Comparison of ENCODE assay signal across 21 mouse cellular contexts in the genomic region with DNA sequence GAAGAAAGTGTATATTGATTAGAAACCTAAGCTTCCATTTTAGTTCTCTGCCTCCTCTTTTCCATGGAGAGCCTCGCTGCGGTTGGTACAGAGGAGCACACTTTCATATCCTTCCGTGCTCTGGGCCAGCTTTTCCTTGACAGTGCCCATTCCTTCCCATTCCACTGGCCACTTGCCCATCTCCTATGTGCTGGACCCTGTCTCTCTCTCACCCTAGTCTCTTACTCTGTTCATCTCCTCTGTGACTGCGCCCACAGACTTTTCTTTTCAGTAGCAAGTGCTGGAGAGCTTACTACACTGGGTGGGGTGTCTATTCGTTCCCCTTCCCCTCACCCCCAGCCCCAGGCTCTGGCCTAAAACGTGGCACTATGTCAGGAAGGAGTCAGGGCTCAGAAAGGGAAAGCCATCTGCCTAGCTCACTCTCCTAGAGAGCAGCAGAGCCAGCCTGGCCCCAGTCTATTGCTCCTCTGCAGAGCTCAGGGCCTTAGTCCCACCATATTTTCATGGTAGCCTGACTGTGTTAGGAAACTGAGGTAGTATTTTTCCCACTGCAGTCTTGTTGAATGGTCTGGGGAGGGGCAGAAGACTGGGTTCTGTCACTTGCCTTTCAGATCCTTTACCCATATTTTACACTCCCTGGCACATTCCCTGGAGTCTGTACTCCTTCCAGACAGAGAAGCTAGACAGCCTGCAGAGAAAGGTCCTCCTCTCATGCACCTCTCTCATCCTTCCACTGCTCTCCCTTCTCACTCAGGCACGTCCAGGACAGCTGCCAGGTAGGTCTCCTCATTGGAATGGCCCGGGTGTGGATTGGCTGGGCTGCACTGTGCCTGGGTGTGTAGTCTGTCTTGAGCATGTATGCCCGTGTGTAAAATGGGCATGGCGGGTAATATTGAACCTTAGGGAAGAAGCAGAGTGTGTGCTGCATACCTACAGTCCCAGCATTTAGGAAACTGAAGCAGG. TPM values are rescaled to one million over a fixed set of nuclear protein-coding genes. Genes with fewer than 3 reads are reported as not detected.
DNase-seq lines count a peak whose midpoint lies in the region; ATAC-seq and TF ChIP-seq lines count a peak whose summit lies in the region.
"Had no signal": no experiment of that assay in that cellular context is flagged by ENCODE, and none has a peak within 500 bp of the region (broad histone marks: within the 10 kb centered on the region; RNA-seq: fewer than 3 reads in every experiment).

No protein-coding gene starts in this region.

- no peak overlapping the region for H3K9ac ChIP-seq in ES-Bruce4 (ENCODE audit: low read depth, poor library complexity, severe bottlenecking)
- no peak overlapping the region for H3K9ac ChIP-seq in heart, embryonic 16.5 days (ENCODE audit: low read length)
- H3K9ac ChIP-seq: embryonic facial prominence, embryonic 12.5 days; limb, embryonic 13.5 days; lung, embryonic 14.5 days had no signal

- TF ChIP-seq EP300 in ES-Bruce4 (IDR thresholded peaks at IDR 0.05; ENCODE audit: insufficient read depth, low read depth, low read length), result no peak

- 82% methylated on average over 10 of the region's 10 CpGs for WGBS in heart, embryonic 16.5 days

- TF ChIP-seq CTCF in layer of hippocampus, adult 2 months (conservative IDR thresholded peaks at IDR 0.05), result no peak
- no peak for TF ChIP-seq CTCF in ES-Bruce4 (IDR thresholded peaks at IDR 0.05; ENCODE audit: low read depth, low read length)

- H3K9me3 ChIP-seq in ES-Bruce4 (replicated peaks; ENCODE audit: control insufficient read depth, insufficient read depth, low read length, poor library complexity, severe bottlenecking), result no peaks in the 10 kb centered on the region
- H3K9me3 ChIP-seq in heart, embryonic 16.5 days (replicated peaks; ENCODE audit: control insufficient read depth, low read length), result no peaks in the 10 kb centered on the region
- H3K9me3 ChIP-seq: embryonic facial prominence, embryonic 12.5 days; forebrain, embryonic 10.5 days; hindbrain, embryonic 13.5 days; limb, embryonic 13.5 days had no signal

- H3K27ac ChIP-seq in layer of hippocampus, adult 2 months, result peak overlapping the region; percentile 55; the same call in 1 of the 2 replicates
- H3K27ac ChIP-seq in ES-Bruce4 (ENCODE audit: insufficient read depth, low read length), result 0 out of 2 replicates have a peak overlapping the region, but pooled peaks have one; percentile 1
- H3K27ac ChIP-seq in heart, embryonic 16.5 days (ENCODE audit: low read length), result peak overlapping the region; percentile 12; the same call in 1 of the 2 replicates
- H3K27ac ChIP-seq: embryonic facial prominence, embryonic 12.5 days; forebrain, embryonic 10.5 days; hindbrain, embryonic 13.5 days; limb, embryonic 13.5 days; macrophage had no signal

- no peak overlapping the region for H3K4me3 ChIP-seq in layer of hippocampus, adult 2 months
- no peak overlapping the region for H3K4me3 ChIP-seq in ES-Bruce4 (ENCODE audit: low read depth, low read length)
- H3K4me3 ChIP-seq in heart, embryonic 16.5 days (ENCODE audit: low read length), result no peak overlapping the region
- H3K4me3 ChIP-seq: embryonic facial prominence, embryonic 12.5 days; forebrain, embryonic 10.5 days; hindbrain, embryonic 13.5 days; limb, embryonic 13.5 days had no signal

- H3K4me2 ChIP-seq in heart, embryonic 16.5 days (ENCODE audit: low read depth, low read length), result no peak overlapping the region
- H3K4me2 ChIP-seq: embryonic facial prominence, embryonic 12.5 days; hindbrain, embryonic 13.5 days; limb, embryonic 13.5 days; lung, embryonic 14.5 days had no signal

- H3K4me1 ChIP-seq in ES-Bruce4 (ENCODE audit: control insufficient read depth, insufficient read depth, low read length), result peaks cover 4% of the 10 kb centered on the region
- peaks cover 22% of the 10 kb centered on the region for H3K4me1 ChIP-seq in heart, embryonic 16.5 days (ENCODE audit: control insufficient read depth, insufficient read depth, low read length)

- peak; percentile 5 for DNase-seq in gastrocnemius, adult 18-20 months (ENCODE audit: low spot score)
- no peak for DNase-seq in gastrocnemius, adult 8-10 months (ENCODE audit: low spot score in 2 of 2)
- DNase-seq in layer of hippocampus, adult 2 months (ENCODE audit: low spot score in 2 of 2), result no peak
- DNase-seq in layer of hippocampus, adult 9-10 months (ENCODE audit: low spot score), result no peak
- DNase-seq in urinary bladder, postnatal 4 days (ENCODE audit: low spot score in 2 of 2), result no peak
- DNase-seq: adrenal gland, adult 8-10 months; kidney, postnatal 4 days; lung, embryonic 14.5 days; midbrain, embryonic 14.5 days; thymus, postnatal 14 days had no signal

- TF ChIP-seq POLR2A in ES-Bruce4 (IDR thresholded peaks at IDR 0.05; ENCODE audit: insufficient read depth, low read length), result no peak

- 0 out of 2 replicates have a peak, but pooled peaks cover 3% of the 10 kb centered on the region for H3K36me3 ChIP-seq in ES-Bruce4 (ENCODE audit: control insufficient read depth, insufficient read depth, low read length, poor library complexity, severe bottlenecking)
- peaks cover 14% of the 10 kb centered on the region for H3K36me3 ChIP-seq in heart, embryonic 16.5 days (ENCODE audit: control insufficient read depth, insufficient read depth)

- ATAC-seq in heart, embryonic 16.5 days (replicated peaks; ENCODE audit: extremely low read depth, insufficient read depth, low FRiP score), result no peak
- ATAC-seq in erythroid progenitor cell, adult 5-6 weeks (replicated peaks; ENCODE audit: low FRiP score, poor library complexity, severe bottlenecking), result no peak

- no peaks in the 10 kb centered on the region for H3K27me3 ChIP-seq in ES-Bruce4 (ENCODE audit: control insufficient read depth, insufficient read depth, low read length, poor library complexity, severe bottlenecking)
- H3K27me3 ChIP-seq in heart, embryonic 16.5 days (ENCODE audit: control insufficient read depth, insufficient read depth, low read length), result no peaks in the 10 kb centered on the region
- H3K27me3 ChIP-seq: embryonic facial prominence, embryonic 12.5 days; hindbrain, embryonic 13.5 days; limb, embryonic 13.5 days had no signal

RNA-seq across cellular contexts. Expression of a gene that starts 10.1 kb away (rescaled TPM):
- 1 to 10 TPM in 1 of 2 experiments, under 1 TPM in 1; 0.55 to 1.2 TPM for total RNA-seq in gastrocnemius, adult 18-20 months (2021)
- under 1 TPM in 3 of 4 experiments, not detected in 1; 0.22 to 0.78 (median 0.40) TPM for total RNA-seq in gastrocnemius, adult 8-10 months (2022)
- total RNA-seq in layer of hippocampus, adult 2 months (2021), result 10 to 100 TPM in 1 of 2 experiments, 1 to 10 TPM in 1; 8.7 to 10.9 TPM
- polyA plus RNA-seq in ES-Bruce4 (2011; ENCODE audit: insufficient read depth, insufficient read length, low read depth, missing spikeins), result 1.5 TPM in 1 of 2 replicates, not detected in the other
- polyA plus RNA-seq in heart, embryonic 16.5 days (2015; fragmentation: Nextera tagmentation; extraction: Ambion mirVana), result 0.22 and 0.40 TPM in 2 replicates
- not detected in 2 replicates for total RNA-seq in erythroid progenitor cell, adult 5-6 weeks (2015; ENCODE audit: low replicate concordance)
- 0.13 TPM in 1 of 2 replicates, not detected in the other for total RNA-seq in erythroid progenitor cell, adult 5-6 weeks (2017; ENCODE audit: low replicate concordance)
- total RNA-seq: MEL had no signal

RNA-seq across cellular contexts. Expression of a gene that starts 12.9 kb away (rescaled TPM):
- total RNA-seq in gastrocnemius, adult 18-20 months (2021), result 10 to 100 TPM; 24.5 to 28.4 TPM
- total RNA-seq in gastrocnemius, adult 8-10 months (2022), result 10 to 100 TPM; 13.2 to 20.1 (median 15.3) TPM
- total RNA-seq in layer of hippocampus, adult 2 months (2021), result 10 to 100 TPM; 56.8 to 59.3 TPM
- 19.2 and 22.0 TPM in 2 replicates for polyA plus RNA-seq in ES-Bruce4 (2011; ENCODE audit: insufficient read depth, insufficient read length, low read depth, missing spikeins)
- 39.4 and 42.6 TPM in 2 replicates for polyA plus RNA-seq in heart, embryonic 16.5 days (2015; fragmentation: Nextera tagmentation; extraction: Ambion mirVana)
- 9.6 and 11.9 TPM in 2 replicates for total RNA-seq in erythroid progenitor cell, adult 5-6 weeks (2015; ENCODE audit: low replicate concordance)
- 6.9 and 10.7 TPM in 2 replicates for total RNA-seq in erythroid progenitor cell, adult 5-6 weeks (2017; ENCODE audit: low replicate concordance)

RNA-seq across cellular contexts. Expression of a gene that starts 15.6 kb away (rescaled TPM):
- total RNA-seq in gastrocnemius, adult 18-20 months (2021), result 10 to 100 TPM; 10.4 to 18.7 TPM
- 10 to 100 TPM in 2 of 4 experiments, 1 to 10 TPM in 2; 7.7 to 14.2 (median 11.0) TPM for total RNA-seq in gastrocnemius, adult 8-10 months (2022)
- total RNA-seq in layer of hippocampus, adult 2 months (2021), result 10 to 100 TPM; 21.5 to 22.2 TPM
- 11.4 and 13.0 TPM in 2 replicates for polyA plus RNA-seq in ES-Bruce4 (2011; ENCODE audit: insufficient read depth, insufficient read length, low read depth, missing spikeins)
- polyA plus RNA-seq in heart, embryonic 16.5 days (2015; fragmentation: Nextera tagmentation; extraction: Ambion mirVana), result 9.4 and 13.1 TPM in 2 replicates
- 6.1 and 11.3 TPM in 2 replicates for total RNA-seq in erythroid progenitor cell, adult 5-6 weeks (2015; ENCODE audit: low replicate concordance)
- 2.8 and 9.6 TPM in 2 replicates for total RNA-seq in erythroid progenitor cell, adult 5-6 weeks (2017; ENCODE audit: low replicate concordance)

RNA-seq across cellular contexts. Expression of a gene that starts 30.4 kb away (rescaled TPM):
- total RNA-seq in gastrocnemius, adult 18-20 months (2021), result 1 to 10 TPM in 1 of 2 experiments, not detected in 1; 1.1 TPM
- total RNA-seq in gastrocnemius, adult 8-10 months (2022), result not detected
- not detected for total RNA-seq in layer of hippocampus, adult 2 months (2021)
- 114 and 138 TPM in 2 replicates for polyA plus RNA-seq in ES-Bruce4 (2011; ENCODE audit: insufficient read depth, insufficient read length, low read depth, missing spikeins)
- not detected in 2 replicates for polyA plus RNA-seq in heart, embryonic 16.5 days (2015; fragmentation: Nextera tagmentation; extraction: Ambion mirVana)
- total RNA-seq in erythroid progenitor cell, adult 5-6 weeks (2015; ENCODE audit: low replicate concordance), result not detected in 2 replicates
- not detected in 2 replicates for total RNA-seq in erythroid progenitor cell, adult 5-6 weeks (2017; ENCODE audit: low replicate concordance)
- total RNA-seq: adrenal gland, adult 8-10 months; heart, adult 18-20 months; MEL had no signal
- polyA plus RNA-seq: embryonic facial prominence, embryonic 12.5 days; forebrain, embryonic 10.5 days; hindbrain, embryonic 13.5 days; limb, embryonic 13.5 days; lung, embryonic 14.5 days; midbrain, embryonic 14.5 days; neural tube, embryonic 11.5 days had no signal

RNA-seq across cellular contexts. Expression of a gene that starts 35.7 kb away (rescaled TPM):
- 10 to 100 TPM; 20.9 to 22.4 TPM for total RNA-seq in gastrocnemius, adult 18-20 months (2021)
- total RNA-seq in gastrocnemius, adult 8-10 months (2022), result 10 to 100 TPM; 20.5 to 26.2 (median 24.6) TPM
- 10 to 100 TPM; 22.1 to 22.2 TPM for total RNA-seq in layer of hippocampus, adult 2 months (2021)
- polyA plus RNA-seq in ES-Bruce4 (2011; ENCODE audit: insufficient read depth, insufficient read length, low read depth, missing spikeins), result 3.4 and 3.8 TPM in 2 replicates
- 31.8 and 33.0 TPM in 2 replicates for polyA plus RNA-seq in heart, embryonic 16.5 days (2015; fragmentation: Nextera tagmentation; extraction: Ambion mirVana)
- total RNA-seq in erythroid progenitor cell, adult 5-6 weeks (2015; ENCODE audit: low replicate concordance), result 1.3 TPM in 1 of 2 replicates, not detected in the other
- 1.0 TPM in 1 of 2 replicates, not detected in the other for total RNA-seq in erythroid progenitor cell, adult 5-6 weeks (2017; ENCODE audit: low replicate concordance)

Comparison
In these comparisons a context has a peak if more than half of its experiments do, and no peak if none do; other contexts are left out.
1. H3K27ac ChIP-seq: peak in every context shown above with its lines; median percentile 55 in layer of hippocampus, adult 2 months; 12 in heart, embryonic 16.5 days; 1 in ES-Bruce4.
2. RNA of a gene that starts 10.1 kb away (total RNA-seq): 8.7 to 10.9 TPM in layer of hippocampus, adult 2 months; 0.55 to 1.2 TPM in gastrocnemius, adult 18-20 months, 0.22 to 0.78 TPM in gastrocnemius, adult 8-10 months and 0.13 TPM in erythroid progenitor cell, adult 5-6 weeks; every median in the first group is over 4 times any median in the second.